Mouse (Mus musculus): ENCODE measurements around the gene Slco1a5.
"Not testable (repeated sequence)": the region's sequence is repeated elsewhere in the genome, so short reads cannot be mapped to it uniquely, and the experiment has no call there.

Slco1a5 gene

GRCm38 (mm10) chr6:142322881-142323280 lies at the start of gene Slco1a5:
Gene Slco1a5, minus strand, starts transcription at chr6:142322981.
- no peak for DNase-seq (ENCODE audit: low spot score in 2 of 2)

- DNase-seq (ENCODE audit: low spot score in 2 of 2), result no peak
Measured at GRCm38 (mm10) chr6:142369568-142369967, 46.8 kb upstream of the Slco1a5 start.

- DNase-seq (ENCODE audit: low spot score in 2 of 2), result no peak
Measured at GRCm38 (mm10) chr6:142367565-142367964, 44.8 kb upstream of the Slco1a5 start.

- no peak for DNase-seq (ENCODE audit: low spot score in 2 of 2)
Measured at GRCm38 (mm10) chr6:142366473-142367018, 43.8 kb upstream of the Slco1a5 start.

- no peak for DNase-seq (ENCODE audit: low spot score in 2 of 2)
Measured at GRCm38 (mm10) chr6:142365742-142366472, 43.1 kb upstream of the Slco1a5 start.

- DNase-seq (ENCODE audit: low spot score in 2 of 2), result no peak
Measured at GRCm38 (mm10) chr6:142363019-142363576, 40.3 kb upstream of the Slco1a5 start.

- no peak for DNase-seq (ENCODE audit: low spot score in 2 of 2)
Measured at GRCm38 (mm10) chr6:142362036-142362435, 39.3 kb upstream of the Slco1a5 start.

- DNase-seq (ENCODE audit: low spot score in 2 of 2), result no peak
Measured at GRCm38 (mm10) chr6:142357106-142357505, 34.3 kb upstream of the Slco1a5 start.

GRCm38 (mm10) chr6:142352099-142352498 lies 29.3 kb upstream of the Slco1a5 start:
- not testable (repeated sequence) for DNase-seq (ENCODE audit: low spot score in 2 of 2)

- DNase-seq (ENCODE audit: low spot score in 2 of 2), result no peak
Measured at GRCm38 (mm10) chr6:142347431-142348385, 24.9 kb upstream of the Slco1a5 start.

- DNase-seq (ENCODE audit: low spot score in 2 of 2), result no peak
Measured at GRCm38 (mm10) chr6:142346181-142347110, 23.7 kb upstream of the Slco1a5 start.

GRCm38 (mm10) chr6:142345440-142346038 lies 22.8 kb upstream of the Slco1a5 start, which contains the start of gene Pyroxd1:
Gene Pyroxd1, plus strand, starts transcription at chr6:142345654.
- peak; percentile 75 to 85 for DNase-seq (ENCODE audit: low spot score in 2 of 2)

GRCm38 (mm10) chr6:142343561-142343960 lies 20.8 kb upstream of the Slco1a5 start:
- peak in 1 of 2 experiments; percentile 7 for DNase-seq (ENCODE audit: low spot score in 2 of 2)

GRCm38 (mm10) chr6:142339576-142339975 lies 16.8 kb upstream of the Slco1a5 start:
- DNase-seq (ENCODE audit: low spot score in 2 of 2), result no peak

GRCm38 (mm10) chr6:142338961-142339360 lies 16.2 kb upstream of the Slco1a5 start:
- DNase-seq (ENCODE audit: low spot score in 2 of 2), result no peak

- no peak for DNase-seq (ENCODE audit: low spot score in 2 of 2)
Measured at GRCm38 (mm10) chr6:142329201-142329600, 6.4 kb upstream of the Slco1a5 start.

- no peak for DNase-seq (ENCODE audit: low spot score in 2 of 2)
Measured at GRCm38 (mm10) chr6:142326598-142326997, 3.8 kb upstream of the Slco1a5 start.

- DNase-seq (ENCODE audit: low spot score in 2 of 2), result no peak
Measured at GRCm38 (mm10) chr6:142317106-142317505, 5.7 kb downstream of the Slco1a5 start.

GRCm38 (mm10) chr6:142314285-142314684 lies 8.5 kb downstream of the Slco1a5 start:
- DNase-seq (ENCODE audit: low spot score in 2 of 2), result no peak

- DNase-seq (ENCODE audit: low spot score in 2 of 2), result no peak
Measured at GRCm38 (mm10) chr6:142305076-142305475, 17.7 kb downstream of the Slco1a5 start.
